Mouse (Mus musculus) embryonic facial prominence, embryonic 13.5 days (tissue): Measurements from ENCODE around the gene Glp2r. TPM values are rescaled to one million over a fixed set of nuclear protein-coding genes. Genes with fewer than 3 reads are reported as not detected.

Source experiments
- ATAC-seq: fragments of 200-750 bp; cut with Nextera tagmentation; 2 replicates; pipeline ENCODE4 v1.8.0; 2017; ENCODE audit warnings: low read depth; ENCODE audit not compliant: insufficient number of reproducible peaks, insufficient read depth, low FRiP score, low TSS enrichment
- H3K27ac ChIP-seq: fragments of 300-500 bp; sonication (generic); 2 replicates; pipeline ENCODE4 v1.5.1; 2015; ENCODE audit warnings: moderate library complexity, mild to moderate bottlenecking, inconsistent platforms
- H3K27me3 ChIP-seq: fragments of 300-500 bp; sonication (generic); 2 replicates; pipeline ENCODE4 v1.6.1; 2015; ENCODE audit warnings: mild to moderate bottlenecking, inconsistent platforms
- H3K36me3 ChIP-seq: fragments of 300-500 bp; sonication (generic); 2 replicates; pipeline ENCODE4 v1.6.1; 2015; ENCODE audit warnings: mild to moderate bottlenecking, inconsistent platforms
- H3K4me1 ChIP-seq: fragments of 300-500 bp; sonication (generic); 2 replicates; pipeline ENCODE4 v1.6.1; 2015; ENCODE audit warnings: inconsistent platforms
- H3K4me2 ChIP-seq: fragments of 300-500 bp; sonication (generic); 2 replicates; pipeline ENCODE4 v1.6.1; 2015; ENCODE audit warnings: moderate library complexity, mild to moderate bottlenecking, inconsistent platforms
- H3K4me3 ChIP-seq: fragments of 300-500 bp; sonication (generic); 2 replicates; pipeline ENCODE4 v1.5.1; 2015; ENCODE audit warnings: mild to moderate bottlenecking, inconsistent platforms
- H3K9ac ChIP-seq: fragments of 300-500 bp; sonication (generic); 2 replicates; pipeline ENCODE4 v1.6.1; 2015; ENCODE audit warnings: mild to moderate bottlenecking, inconsistent platforms
- H3K9me3 ChIP-seq: fragments of 300-500 bp; sonication (generic); 2 replicates; pipeline ENCODE4 v1.6.1; 2016; ENCODE audit warnings: inconsistent platforms
- WGBS: fragments of 180-500 bp; shearing (Covaris S2); methylation state at CpG from one replicate; pipeline ENCODE4 v1.1.7; 2015; ENCODE audit warnings: mixed read lengths; 5-methylcytosine and 5-hydroxymethylcytosine counted together
- polyA plus RNA-seq: library from polyadenylated mRNA; unstranded; fragments of >200 nt; fragmentation: Nextera tagmentation; extraction: Ambion mirVana; gene quantifications from 2 replicates; pipeline ENCODE4 v1.2.1, GENCODE M21; 2015

Glp2r gene
- polyA plus RNA-seq, 1 experiment from 2014 or later: not detected

- Histone ChIP-seq H3K4me3 (no peak overlapping the region), H3K27ac (no peak overlapping the region), H3K9ac (no peak overlapping the region), H3K36me3 (no peaks in the 10 kb centered on the region), H3K4me1 (no peaks in the 10 kb centered on the region), H3K9me3 (no peaks in the 10 kb centered on the region), H3K4me2 (no peak overlapping the region), H3K27me3 (no peaks in the 10 kb centered on the region; the same call in 1 of the 2 replicates)
- WGBS: 75% methylated on average over 6 of the region's 6 CpGs
- ATAC-seq: no peak
These were observed 126.3 kb downstream of the Glp2r start for GRCm38 (mm10) chr11:67644632-67645149.

GRCm38 (mm10) chr11:67643465-67643864 is 127.5 kb downstream of the Glp2r start:
- Histone ChIP-seq H3K4me3 (no peak overlapping the region), H3K9ac (no peak overlapping the region), H3K4me1 (peaks cover 8% of the 10 kb centered on the region; the same call in 1 of the 2 replicates), H3K27me3 (no peaks in the 10 kb centered on the region), H3K4me2 (no peak overlapping the region), H3K27ac (no peak overlapping the region), H3K9me3 (no peaks in the 10 kb centered on the region), H3K36me3 (no peaks in the 10 kb centered on the region)
- WGBS: 76% methylated on average over 3 of the region's 3 CpGs
- no peak for ATAC-seq

DNA sequence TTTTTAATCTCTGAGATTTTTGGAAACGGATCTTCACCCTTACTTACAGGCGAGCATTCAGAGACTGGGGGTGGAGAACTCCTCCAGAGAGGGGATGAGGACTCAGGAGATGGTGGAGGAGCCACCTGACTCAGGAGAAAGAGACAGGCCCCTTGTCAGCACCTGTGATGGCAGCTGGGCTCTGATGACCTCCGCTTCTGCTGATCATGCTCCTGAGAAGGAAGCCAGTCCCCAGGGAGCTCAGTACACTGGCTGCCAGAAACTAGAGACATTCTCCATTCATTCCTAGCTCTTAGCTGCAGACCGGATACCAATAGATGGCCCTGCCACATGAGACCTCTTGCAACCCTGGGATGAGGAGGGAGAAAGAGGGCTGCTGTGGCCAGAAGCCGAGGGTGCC is 128.1 kb downstream of the Glp2r start:
- WGBS: 79% methylated on average over 5 of the region's 5 CpGs
- H3K4me1 ChIP-seq: peaks cover 9% of the 10 kb centered on the region; the same call in 1 of the 2 replicates
- H3K9me3 ChIP-seq: no peaks in the 10 kb centered on the region
- no peak for ATAC-seq
- H3K27ac ChIP-seq: no peak overlapping the region
- H3K9ac ChIP-seq: no peak overlapping the region
- H3K4me3 ChIP-seq: no peak overlapping the region
- no peak overlapping the region for H3K4me2 ChIP-seq
- no peaks in the 10 kb centered on the region for H3K36me3 ChIP-seq
- no peaks in the 10 kb centered on the region for H3K27me3 ChIP-seq

GRCm38 (mm10) chr11:67642421-67642820 is 128.5 kb downstream of the Glp2r start:
- Histone ChIP-seq H3K4me1 (peaks cover 9% of the 10 kb centered on the region; the same call in 1 of the 2 replicates), H3K4me3 (no peak overlapping the region), H3K9me3 (no peaks in the 10 kb centered on the region), H3K4me2 (no peak overlapping the region), H3K36me3 (no peaks in the 10 kb centered on the region), H3K27ac (no peak overlapping the region), H3K27me3 (no peaks in the 10 kb centered on the region), H3K9ac (no peak overlapping the region)
- 92% methylated on average over 8 of the region's 8 CpGs for WGBS
- no peak for ATAC-seq

- Histone ChIP-seq H3K9me3 (no peaks in the 10 kb centered on the region), H3K4me3 (no peak overlapping the region), H3K27me3 (no peaks in the 10 kb centered on the region), H3K4me2 (no peak overlapping the region), H3K27ac (no peak overlapping the region), H3K4me1 (peaks cover 12% of the 10 kb centered on the region; the same call in 1 of the 2 replicates), H3K9ac (no peak overlapping the region), H3K36me3 (no peaks in the 10 kb centered on the region)
- no peak for ATAC-seq
- 87% methylated on average over 6 of the region's 6 CpGs for WGBS
These were observed 130.7 kb downstream of the Glp2r start for GRCm38 (mm10) chr11:67640299-67640698.

GRCm38 (mm10) chr11:67638401-67638800 is 132.6 kb downstream of the Glp2r start:
- Histone ChIP-seq H3K4me1 (peaks cover 14% of the 10 kb centered on the region; the same call in 1 of the 2 replicates), H3K4me2 (no peak overlapping the region), H3K27me3 (no peaks in the 10 kb centered on the region), H3K36me3 (no peaks in the 10 kb centered on the region), H3K9ac (no peak overlapping the region), H3K27ac (no peak overlapping the region; the same call in 1 of the 2 replicates), H3K9me3 (no peaks in the 10 kb centered on the region), H3K4me3 (no peak overlapping the region)
- 83% methylated on average over 3 of the region's 3 CpGs for WGBS
- ATAC-seq: no peak

- 39% methylated on average over 6 of the region's 6 CpGs for WGBS
- H3K4me1 ChIP-seq: peaks cover 14% of the 10 kb centered on the region; the same call in 1 of the 2 replicates
- H3K27me3 ChIP-seq: no peaks in the 10 kb centered on the region
- no peaks in the 10 kb centered on the region for H3K9me3 ChIP-seq
- H3K9ac ChIP-seq: no peak overlapping the region
- H3K36me3 ChIP-seq: no peaks in the 10 kb centered on the region
- H3K4me2 ChIP-seq: no peak overlapping the region
- no peak overlapping the region; the same call in 1 of the 2 replicates for H3K27ac ChIP-seq
- no peak for ATAC-seq
- H3K4me3 ChIP-seq: no peak overlapping the region
These were observed 133.9 kb downstream of the Glp2r start for GRCm38 (mm10) chr11:67636905-67637586.

DNA sequence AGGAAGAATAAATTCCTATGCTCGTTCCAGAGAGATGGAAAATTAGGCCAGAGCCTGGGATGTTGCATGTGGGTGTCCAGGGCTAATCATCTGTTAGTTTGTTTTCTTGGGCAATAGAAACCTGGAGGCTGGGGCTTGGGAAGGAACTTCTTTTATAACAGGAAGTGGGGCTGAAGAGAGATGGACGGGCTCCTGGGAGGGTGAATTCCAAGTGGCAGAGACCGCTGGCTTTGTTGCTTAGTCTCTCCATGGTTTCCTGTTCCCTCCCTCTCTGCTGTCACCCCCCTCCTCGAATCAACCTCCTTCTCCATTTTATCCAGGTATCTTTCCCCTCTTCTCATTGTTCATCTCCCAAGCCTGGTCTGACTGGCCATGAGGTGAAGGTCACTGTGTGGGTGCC is 134.8 kb downstream of the Glp2r start:
- H3K9ac ChIP-seq: no peak overlapping the region

GRCm38 (mm10) chr11:67633620-67634229 is 137.2 kb downstream of the Glp2r start:
- Histone ChIP-seq H3K9ac (no peak overlapping the region), H3K9me3 (no peaks in the 10 kb centered on the region), H3K4me3 (no peak overlapping the region), H3K27ac (0 out of 2 replicates have a peak overlapping the region, but pooled peaks have one; percentile 7), H3K4me1 (0 out of 2 replicates have a peak, but pooled peaks cover 9% of the 10 kb centered on the region), H3K4me2 (no peak overlapping the region), H3K27me3 (no peaks in the 10 kb centered on the region), H3K36me3 (no peaks in the 10 kb centered on the region)
- 44% methylated on average over 3 of the region's 3 CpGs for WGBS
- 0 out of 2 replicates have a peak, but pooled peaks have one; percentile 28 for ATAC-seq

More for the DNA sequence above, 134.8 kb downstream of the Glp2r start:
- WGBS: 61% methylated on average over 4 of the region's 4 CpGs
- ATAC-seq: no peak
- Histone ChIP-seq H3K4me3 (no peak overlapping the region), H3K36me3 (no peaks in the 10 kb centered on the region), H3K4me1 (peaks cover 14% of the 10 kb centered on the region; the same call in 1 of the 2 replicates), H3K9me3 (no peaks in the 10 kb centered on the region), H3K27ac (no peak overlapping the region), H3K27me3 (no peaks in the 10 kb centered on the region), H3K4me2 (no peak overlapping the region)

DNA sequence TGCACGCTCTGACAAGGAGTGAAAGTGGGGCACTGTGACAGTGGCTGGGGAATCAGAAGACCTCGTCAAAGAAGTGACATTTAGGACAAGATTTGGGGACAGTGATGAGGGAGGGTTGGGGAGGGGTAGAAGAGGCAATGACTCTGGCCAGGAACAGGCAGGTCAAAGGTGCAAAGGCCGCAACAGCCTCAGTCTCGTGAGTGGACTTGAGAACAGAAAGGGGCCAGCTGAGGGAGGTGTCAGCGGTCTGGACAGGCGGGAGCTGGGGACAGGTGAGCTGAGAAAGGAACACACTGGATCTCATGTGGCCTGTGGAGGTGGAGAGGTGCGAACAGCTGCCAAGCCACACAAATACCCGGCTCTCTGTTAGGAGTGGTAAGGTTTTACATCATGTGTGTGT is 138.0 kb downstream of the Glp2r start:
- 76% methylated on average over 8 of the region's 8 CpGs for WGBS
- no peaks in the 10 kb centered on the region for H3K9me3 ChIP-seq
- H3K27ac ChIP-seq: no peak overlapping the region

GRCm38 (mm10) chr11:67628522-67628921 is 142.4 kb downstream of the Glp2r start:
- Histone ChIP-seq H3K36me3 (no peaks in the 10 kb centered on the region), H3K9me3 (no peaks in the 10 kb centered on the region), H3K4me1 (no peaks in the 10 kb centered on the region), H3K4me3 (no peak overlapping the region), H3K27me3 (no peaks in the 10 kb centered on the region), H3K4me2 (no peak overlapping the region), H3K27ac (no peak overlapping the region), H3K9ac (no peak overlapping the region)
- ATAC-seq: no peak
- 82% methylated on average over 2 of the region's 2 CpGs for WGBS

More for the DNA sequence above, 138.0 kb downstream of the Glp2r start:
- no peaks in the 10 kb centered on the region for H3K27me3 ChIP-seq
- no peaks in the 10 kb centered on the region for H3K36me3 ChIP-seq
- no peak for ATAC-seq
- no peak overlapping the region for H3K4me2 ChIP-seq
- 0 out of 2 replicates have a peak, but pooled peaks cover 5% of the 10 kb centered on the region for H3K4me1 ChIP-seq
- no peak overlapping the region for H3K9ac ChIP-seq
- H3K4me3 ChIP-seq: no peak overlapping the region

DNA sequence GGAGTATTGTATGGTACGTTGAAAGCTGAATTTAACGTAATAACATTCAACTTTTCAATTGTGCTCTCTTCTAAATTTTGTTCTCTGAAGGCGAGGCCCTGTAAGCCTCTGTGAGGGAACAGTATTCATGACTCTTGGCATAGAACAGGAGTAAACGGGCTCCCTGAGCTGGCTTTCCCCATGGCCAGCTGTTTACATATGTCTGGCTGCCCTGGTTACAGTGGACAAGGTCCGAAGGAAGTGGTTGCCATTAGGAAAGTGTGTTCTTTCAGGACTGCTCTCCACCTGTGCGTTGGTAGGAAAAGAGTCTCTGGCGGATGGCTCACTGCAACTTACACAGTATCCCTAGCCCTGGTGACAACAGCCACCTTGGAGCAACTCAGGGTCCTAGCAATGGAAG is 143.8 kb downstream of the Glp2r start:
- H3K27me3 ChIP-seq: no peaks in the 10 kb centered on the region
- no peak for ATAC-seq
- no peak overlapping the region for H3K27ac ChIP-seq
- H3K9ac ChIP-seq: no peak overlapping the region
- no peaks in the 10 kb centered on the region for H3K9me3 ChIP-seq
- H3K4me2 ChIP-seq: no peak overlapping the region
- no peaks in the 10 kb centered on the region for H3K36me3 ChIP-seq
- WGBS: 84% methylated on average over 7 of the region's 7 CpGs
- no peak overlapping the region for H3K4me3 ChIP-seq
- no peaks in the 10 kb centered on the region for H3K4me1 ChIP-seq
